Mouse (Mus musculus) heart, adult 2 months (tissue): ENCODE data around the gene Rasa2.

Source experiments
- CTCF ChIP-seq: fragments of 200-600 bp; IDR thresholded peaks from 2 replicates; pipeline ENCODE4 v1.8.1; 2022; ENCODE audit warnings: antibody characterized with exemption, mild to moderate bottlenecking, moderate library complexity
- EP300 ChIP-seq: fragments of 200-500 bp; IDR thresholded peaks from 2 replicates; pipeline ENCODE4 v1.6.1; 2011; ENCODE audit warnings: low read depth, low read length, control low read depth; ENCODE audit not compliant: insufficient read depth
- POLR2A ChIP-seq: fragments of 200-500 bp; IDR thresholded peaks from 2 replicates; pipeline ENCODE4 v1.6.1; 2011; ENCODE audit warnings: mild to moderate bottlenecking, low read depth, low read length, control low read depth; ENCODE audit not compliant: insufficient read depth

GRCm38 (mm10) chr9:96653538-96653937 is 22.1 kb upstream of the Rasa2 start:
- TF ChIP-seq EP300 (no peak), CTCF (no peak), POLR2A (no peak)
